Mouse (Mus musculus) induced T-regulatory cell, adult 2 months (primary cell): ENCODE results near the gene Fbxo6.

Experiments
- DNase-seq: peaks from one replicate; pipeline ENCODE4 v3.0.0-alpha.2; 2012; ENCODE audit warnings: low read depth

Fbxo6 gene

DNA sequence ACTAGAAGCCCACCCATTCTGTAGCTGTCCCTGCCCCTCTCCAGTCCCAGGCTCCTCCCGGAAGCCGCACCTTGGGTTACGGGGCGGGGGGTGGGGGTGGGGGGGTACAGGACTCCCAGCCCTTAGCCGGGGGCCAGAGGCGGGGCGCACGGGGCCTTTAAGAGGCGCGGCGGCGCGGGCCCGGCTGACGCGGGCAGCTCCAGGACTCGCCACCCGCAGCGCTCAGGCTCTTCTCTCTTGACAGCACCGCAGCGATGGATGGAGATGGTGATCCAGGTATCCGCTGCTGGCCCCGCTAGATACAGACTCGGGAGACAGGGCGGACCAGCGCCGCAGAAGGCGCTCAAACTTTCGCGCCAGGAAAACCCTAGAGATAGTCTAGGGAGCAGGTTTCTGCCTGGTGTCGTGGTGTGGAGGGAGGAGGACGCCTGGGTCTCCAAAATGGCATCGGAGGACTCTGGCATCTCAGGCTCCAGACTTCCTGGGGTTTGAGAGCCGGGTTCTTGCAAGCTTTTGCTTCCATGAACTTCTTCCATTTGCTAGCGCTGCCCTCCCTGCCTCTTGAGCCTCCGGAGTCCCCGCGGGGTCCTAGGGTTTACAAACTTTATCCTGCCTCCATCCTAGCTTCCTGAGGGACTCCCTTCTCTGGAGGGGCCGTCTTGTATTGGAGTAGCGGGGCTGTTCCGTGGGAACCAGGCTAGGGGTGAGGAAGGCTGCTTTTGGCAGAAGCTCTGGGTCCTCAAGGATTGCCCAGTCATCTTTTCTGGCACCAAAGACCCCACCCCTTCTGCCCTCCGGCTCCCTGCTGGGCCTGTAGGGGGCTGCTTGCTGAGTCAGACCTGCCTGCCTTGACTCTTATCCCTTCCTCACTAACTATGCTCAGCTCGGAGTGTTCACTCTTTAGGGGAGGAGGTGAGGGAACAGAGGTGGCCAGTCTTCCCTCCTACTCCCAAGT is 8.8 kb upstream of the Fbxo6 start, which contains the start of the genes Fbxo44 and Fbxo2:
Gene Fbxo44, minus strand, starts transcription at position 47 of the 955 bp plus-strand sequence.
Gene Fbxo2, plus strand, starts transcription at position 186 of the 955 bp plus-strand sequence.
- peak; percentile 74 for DNase-seq

GRCm38 (mm10) chr4:148159544-148160435 is 7.8 kb upstream of the Fbxo6 start:
- DNase-seq = peak; percentile 95

GRCm38 (mm10) chr4:148158436-148159348 is 6.8 kb upstream of the Fbxo6 start:
- DNase-seq = no peak

GRCm38 (mm10) chr4:148154982-148155381 is 3.0 kb upstream of the Fbxo6 start:
- peak; percentile 82 for DNase-seq

GRCm38 (mm10) chr4:148154006-148154405 is 2.1 kb upstream of the Fbxo6 start:
- no peak for DNase-seq

DNA sequence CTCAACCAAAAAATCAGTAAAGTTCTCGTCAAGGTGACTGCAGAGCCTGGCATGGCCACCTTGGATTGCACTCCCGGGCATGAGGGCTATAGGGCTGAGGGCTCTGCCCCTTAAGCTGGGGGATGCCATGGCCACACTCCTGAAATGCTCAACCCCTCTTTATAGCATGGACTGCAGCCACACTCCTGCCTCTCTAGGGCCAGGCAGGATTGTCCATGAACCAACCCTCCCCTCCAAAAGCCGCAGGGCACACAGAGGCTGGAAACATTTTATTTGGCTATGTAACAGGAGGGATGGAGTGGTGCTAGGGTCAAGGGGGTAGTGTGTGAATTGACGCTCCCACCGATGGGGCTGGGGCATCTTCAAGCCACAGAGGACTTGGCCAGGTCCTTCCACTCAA is 607 bp upstream of the Fbxo6 start:
- DNase-seq = no peak

GRCm38 (mm10) chr4:148150953-148151266 is 1.0 kb downstream of the Fbxo6 start:
- DNase-seq = peak; percentile 57

- DNase-seq = no peak
Measured at GRCm38 (mm10) chr4:148150242-148150641, 1.7 kb downstream of the Fbxo6 start.

- DNase-seq = no peak
Measured at GRCm38 (mm10) chr4:148149540-148149939, 2.4 kb downstream of the Fbxo6 start.

DNA sequence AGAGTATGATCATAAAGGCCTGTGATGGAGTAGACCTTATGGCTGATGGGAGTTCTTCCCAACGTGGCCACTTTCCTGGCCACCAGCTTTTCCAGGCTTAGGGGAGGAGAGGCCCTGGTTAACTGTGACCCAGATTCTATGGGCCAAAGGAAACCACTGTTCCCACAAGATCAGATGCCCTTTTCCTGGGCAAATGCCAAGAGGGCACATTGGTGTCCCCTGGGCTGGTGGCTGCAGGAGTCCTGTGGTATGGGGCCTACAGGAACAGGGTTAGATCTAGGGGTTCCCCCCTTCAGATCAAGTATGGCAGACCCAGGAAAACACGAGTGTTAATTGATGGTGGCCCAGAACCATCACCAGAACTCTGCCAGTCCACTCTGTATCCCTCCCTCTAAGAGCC is 4.2 kb downstream of the Fbxo6 start:
- DNase-seq = no peak

GRCm38 (mm10) chr4:148143721-148144120 is 8.2 kb downstream of the Fbxo6 start:
- DNase-seq = no peak

DNA sequence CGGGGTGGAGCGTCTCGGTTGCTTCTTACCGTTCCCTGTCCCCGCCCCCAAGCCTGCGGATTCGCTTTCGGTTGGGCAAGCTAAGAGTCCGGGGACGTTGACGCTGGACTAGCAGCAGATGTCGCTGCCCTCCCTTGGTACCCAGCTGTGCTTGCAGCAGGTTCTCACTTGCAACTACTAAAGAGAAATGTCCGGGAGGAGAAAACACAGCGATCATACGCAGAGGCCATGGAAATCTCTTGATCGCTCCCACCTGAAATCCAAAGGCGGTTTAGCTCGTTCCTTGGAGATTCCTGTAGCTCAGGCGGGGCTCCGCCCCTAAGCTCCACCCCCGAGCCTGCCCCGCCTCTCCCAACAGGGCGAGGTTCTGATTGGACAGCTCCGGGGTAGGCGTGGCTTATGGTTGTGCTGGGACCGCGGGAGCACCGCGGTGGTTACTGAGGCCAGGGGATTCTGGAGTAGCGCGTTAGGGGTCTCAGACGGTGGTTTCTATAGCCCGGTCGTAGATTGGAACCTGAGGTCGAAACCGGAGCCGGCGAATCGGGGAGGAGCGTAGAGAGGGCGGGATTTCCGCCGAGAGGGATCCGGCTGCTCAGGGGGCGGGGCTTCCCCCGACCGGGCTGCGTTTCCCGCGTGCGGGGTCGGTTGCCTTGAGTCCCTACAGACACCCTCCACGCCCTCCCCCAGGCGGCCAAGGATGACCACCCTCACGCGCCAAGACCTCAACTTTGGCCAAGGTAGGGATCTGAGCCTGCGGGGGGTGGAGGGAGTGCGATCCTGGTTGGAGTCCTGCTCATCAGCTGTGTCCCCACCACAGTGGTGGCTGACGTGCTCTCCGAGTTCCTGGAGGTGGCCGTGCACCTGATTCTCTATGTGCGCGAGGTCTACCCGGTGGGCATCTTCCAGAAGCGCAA is 11.6 kb downstream of the Fbxo6 start:
- peak; percentile 98 for DNase-seq

GRCm38 (mm10) chr4:148139767-148140097 is 12.2 kb downstream of the Fbxo6 start:
- DNase-seq = no peak

- DNase-seq = no peak
Measured at GRCm38 (mm10) chr4:148137503-148137902, 14.4 kb downstream of the Fbxo6 start.

DNA sequence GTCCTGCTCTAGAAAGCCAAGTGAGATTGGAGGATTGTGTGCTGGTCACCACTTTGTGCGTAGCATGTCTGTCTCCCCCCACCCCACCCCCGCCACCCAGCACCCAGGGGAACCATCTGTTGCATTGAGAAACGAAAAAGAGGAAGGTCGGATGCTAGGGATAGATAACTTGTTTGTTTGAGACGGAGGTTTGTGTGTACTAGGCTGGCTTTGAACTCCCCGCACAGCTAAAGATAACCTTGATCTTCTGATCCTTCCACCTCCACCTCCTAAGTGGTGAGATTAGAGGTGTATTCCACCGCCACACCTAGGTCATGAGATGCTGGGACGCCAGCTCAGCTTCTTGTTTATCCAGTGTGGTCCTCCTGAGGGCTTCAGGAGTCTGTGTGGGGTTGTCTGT is 17.0 kb downstream of the Fbxo6 start:
- no peak for DNase-seq

- no peak for DNase-seq
Measured at GRCm38 (mm10) chr4:148131497-148132081, 20.4 kb downstream of the Fbxo6 start.

GRCm38 (mm10) chr4:148130561-148131413 is 21.2 kb downstream of the Fbxo6 start, which contains the start of gene Draxin:
Draxin (minus strand) TSS chr4:148130698.
- no peak for DNase-seq

GRCm38 (mm10) chr4:148130133-148130532 is 21.8 kb downstream of the Fbxo6 start, which contains the start of gene Mad2l2:
Mad2l2 (plus strand) TSS chr4:148130384.
- no peak for DNase-seq

DNA sequence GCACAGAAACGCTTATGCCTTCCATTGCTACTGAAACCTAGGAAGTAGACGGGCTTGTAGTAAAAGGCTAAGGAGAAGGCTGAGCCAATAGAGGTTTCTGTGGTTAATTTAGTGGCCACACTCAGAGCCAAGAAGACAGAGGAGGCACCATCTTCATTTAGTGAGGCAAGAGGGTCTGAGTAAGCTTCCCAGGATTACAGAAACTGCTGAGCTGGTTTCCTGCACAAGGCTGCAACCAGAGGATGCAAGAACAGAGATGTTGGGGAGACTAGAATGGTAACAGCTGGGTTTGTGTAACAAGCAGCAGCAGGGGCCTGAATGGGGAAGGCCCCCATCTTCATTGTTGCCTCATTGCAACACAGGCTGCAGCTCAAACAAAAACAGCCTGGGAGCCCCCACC is 23.3 kb downstream of the Fbxo6 start:
- no peak for DNase-seq
